Mouse (Mus musculus): ENCODE measurements around the gene Neto2. TPM values are rescaled to one million over a fixed set of nuclear protein-coding genes. Genes with fewer than 3 reads are reported as not detected.

Gene Neto2
- not detected for polyA plus RNA-seq (2015; fragmentation: Illumina TruSeq; extraction: RNeasy Lipid Tissue Mini Kit (QIAGEN cat#74804); ENCODE audit: insufficient read depth, low read depth, low replicate concordance)

GRCm38 (mm10) chr8:85700751-85701351, at the start of gene Neto2:
Gene Neto2 (minus strand): TSS chr8:85700924.

Other genes starting within 250 kb of the Neto2 start
- gene Gpt2, start 208.3 kb downstream of the Neto2 start, polyA plus RNA-seq (2015; fragmentation: Illumina TruSeq; extraction: RNeasy Lipid Tissue Mini Kit (QIAGEN cat#74804); ENCODE audit: insufficient read depth, low read depth, low replicate concordance), result 10.2 TPM
- gene Dnaja2, start 145.6 kb downstream of the Neto2 start, polyA plus RNA-seq (2015; fragmentation: Illumina TruSeq; extraction: RNeasy Lipid Tissue Mini Kit (QIAGEN cat#74804); ENCODE audit: insufficient read depth, low read depth, low replicate concordance), result 13.1 TPM
- gene Itfg1, start 140.0 kb upstream of the Neto2 start, polyA plus RNA-seq (2015; fragmentation: Illumina TruSeq; extraction: RNeasy Lipid Tissue Mini Kit (QIAGEN cat#74804); ENCODE audit: insufficient read depth, low read depth, low replicate concordance), result 12.4 TPM
- gene Phkb, start 140.0 kb upstream of the Neto2 start, polyA plus RNA-seq (2015; fragmentation: Illumina TruSeq; extraction: RNeasy Lipid Tissue Mini Kit (QIAGEN cat#74804); ENCODE audit: insufficient read depth, low read depth, low replicate concordance), result 8.7 TPM

Measured in pancreas, adult 10 weeks (tissue).